Mouse (Mus musculus) kidney, embryonic 15.5 days (tissue): Measurements from ENCODE around the gene Nap1l4. TPM values are rescaled to one million over a fixed set of nuclear protein-coding genes. Genes with fewer than 3 reads are reported as not detected.

ENCODE experiments used
- ATAC-seq: fragments of 200-750 bp; cut with Nextera tagmentation; replicated peaks from 2 replicates; pipeline ENCODE4 v1.8.0; 2017; ENCODE audit warnings: moderate TSS enrichment; ENCODE audit not compliant: low FRiP score
- H3K27ac ChIP-seq: fragments of 300-500 bp; sonication (generic); 2 replicates; pipeline ENCODE4 v1.5.1; 2015; ENCODE audit warnings: mild to moderate bottlenecking, inconsistent platforms
- H3K27me3 ChIP-seq: fragments of 300-500 bp; sonication (generic); 2 replicates; pipeline ENCODE4 v1.6.1; 2015; ENCODE audit warnings: inconsistent platforms
- H3K36me3 ChIP-seq: fragments of 300-500 bp; sonication (generic); 2 replicates; pipeline ENCODE4 v1.6.1; 2015; ENCODE audit warnings: inconsistent platforms
- H3K4me1 ChIP-seq: fragments of 300-500 bp; sonication (generic); 2 replicates; pipeline ENCODE4 v1.6.1; 2015; ENCODE audit warnings: inconsistent platforms
- H3K4me2 ChIP-seq: fragments of 300-500 bp; sonication (generic); 2 replicates; pipeline ENCODE4 v1.6.1; 2015; ENCODE audit warnings: moderate library complexity, mild to moderate bottlenecking, inconsistent platforms
- H3K4me3 ChIP-seq: fragments of 300-500 bp; sonication (generic); replicated peaks from 2 replicates; pipeline ENCODE4 v1.5.1; 2015; ENCODE audit warnings: mild to moderate bottlenecking, inconsistent platforms
- H3K9ac ChIP-seq: fragments of 300-500 bp; sonication (generic); 2 replicates; pipeline ENCODE4 v1.6.1; 2015; ENCODE audit warnings: mild to moderate bottlenecking, inconsistent platforms
- H3K9me3 ChIP-seq: fragments of 300-500 bp; sonication (generic); replicated peaks from 2 replicates; pipeline ENCODE4 v1.6.1; 2016; ENCODE audit warnings: inconsistent platforms
- WGBS: fragments of 180-500 bp; shearing (Covaris S2); methylation state at CpG from one replicate; pipeline ENCODE4 v1.1.7; 2015; ENCODE audit warnings: mixed read lengths; 5-methylcytosine and 5-hydroxymethylcytosine counted together
- polyA plus RNA-seq: library from polyadenylated mRNA; unstranded; fragments of >200 nt; fragmentation: Nextera tagmentation; extraction: Ambion mirVana; gene quantifications from 2 replicates; pipeline ENCODE4 v1.2.1, GENCODE M21; 2015

Nap1l4 gene
- polyA plus RNA-seq, 1 experiment from 2014 or later, result 287 TPM

DNA sequence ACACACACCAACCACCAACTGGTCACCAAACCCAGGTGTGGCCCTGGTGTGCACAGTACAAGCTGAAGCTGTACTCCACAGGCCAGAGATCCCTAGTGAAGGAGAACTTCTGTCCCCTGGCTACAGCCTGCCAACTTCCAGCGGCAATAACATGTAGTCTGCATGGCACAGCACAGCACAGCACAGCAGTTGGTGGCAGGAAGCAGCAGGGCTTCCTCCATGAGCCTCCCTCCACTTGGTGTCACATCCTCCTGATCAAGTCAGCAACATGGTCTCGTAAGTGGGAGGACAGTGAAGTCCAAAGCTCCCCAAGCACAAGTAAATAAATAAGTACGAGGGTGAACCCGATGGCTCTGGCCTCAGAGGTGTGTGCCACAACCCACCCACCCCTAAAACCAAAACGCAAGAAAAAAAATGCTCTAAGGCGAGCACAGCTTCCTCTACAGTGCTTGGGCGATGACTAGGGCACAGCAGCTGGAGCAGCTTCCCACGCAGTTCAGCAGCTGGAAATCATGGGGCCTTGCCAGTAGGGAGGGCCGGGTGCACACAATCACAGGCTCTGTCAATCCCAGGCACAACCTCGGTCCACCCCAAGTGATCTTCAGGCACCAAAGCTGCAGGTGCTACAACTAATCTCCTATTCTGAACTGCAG lies 35.0 kb downstream of the Nap1l4 start:
- WGBS, result 86% methylated on average over 10 of the region's 10 CpGs
- Histone ChIP-seq H3K4me3 (no peak overlapping the region), H3K4me2 (no peak overlapping the region), H3K27me3 (no peaks in the 10 kb centered on the region), H3K27ac (no peak overlapping the region), H3K36me3 (peaks cover 69% of the 10 kb centered on the region), H3K9me3 (no peaks in the 10 kb centered on the region), H3K4me1 (no peaks in the 10 kb centered on the region), H3K9ac (no peak overlapping the region)
- ATAC-seq, result no peak

DNA sequence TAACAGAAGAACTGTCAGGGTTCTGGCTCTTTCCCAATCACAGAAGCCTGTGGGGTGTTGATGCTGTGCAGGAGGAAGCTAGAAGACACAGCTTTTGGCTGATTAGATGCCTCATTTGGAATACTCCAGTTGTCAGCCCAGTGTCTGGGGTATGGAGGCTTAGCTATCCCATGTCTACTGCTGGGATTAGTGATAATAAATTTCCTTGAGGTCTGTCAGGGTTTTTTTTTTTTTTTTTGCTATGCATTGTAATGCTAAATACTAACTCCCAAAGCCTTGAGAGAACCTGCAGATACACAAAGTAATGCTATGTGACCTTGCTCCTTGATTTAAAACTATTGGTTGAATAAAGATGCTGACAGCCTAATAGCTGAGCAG lies 37.6 kb downstream of the Nap1l4 start:
- Histone ChIP-seq H3K4me2 (no peak overlapping the region), H3K27ac (no peak overlapping the region), H3K4me3 (no peak overlapping the region), H3K4me1 (no peaks in the 10 kb centered on the region), H3K9ac (no peak overlapping the region), H3K9me3 (no peaks in the 10 kb centered on the region), H3K27me3 (no peaks in the 10 kb centered on the region), H3K36me3 (peaks cover 44% of the 10 kb centered on the region)
- ATAC-seq, result no peak

DNA sequence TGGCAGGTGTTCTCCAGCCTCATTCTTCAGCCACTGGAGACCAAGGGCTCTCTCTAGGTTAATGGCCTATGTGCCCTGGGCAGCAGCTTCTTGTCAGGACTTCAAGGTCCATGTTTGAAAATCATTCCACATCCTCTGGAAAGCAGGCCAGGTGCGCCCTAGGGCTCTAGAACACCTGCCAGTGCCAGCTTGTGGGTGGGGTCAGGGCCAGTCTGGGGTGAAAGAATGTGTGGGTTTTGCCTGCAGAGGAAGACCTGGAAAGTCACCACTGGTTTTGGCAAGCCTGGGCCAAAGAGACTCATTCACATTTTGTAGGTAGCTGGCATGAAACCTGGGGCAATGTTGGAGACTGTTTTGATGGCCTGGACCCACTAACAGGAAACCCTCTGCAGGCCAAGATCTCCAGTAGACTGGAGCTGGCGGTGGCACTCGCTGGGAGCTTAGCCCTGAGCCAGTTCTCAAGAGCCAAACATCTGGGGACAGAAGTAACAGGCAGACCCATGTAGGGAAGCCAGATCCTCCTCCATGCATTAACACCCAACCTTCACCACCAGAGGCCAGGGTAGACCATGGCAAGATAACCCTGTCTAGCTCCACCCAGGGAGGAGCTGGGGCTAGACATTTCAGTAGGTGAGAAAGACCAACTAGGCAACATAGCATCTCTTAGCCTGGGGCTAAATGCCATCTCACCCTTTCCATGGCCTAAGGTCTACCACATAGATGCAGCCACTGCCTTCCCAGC lies 38.1 kb downstream of the Nap1l4 start:
- peaks cover 38% of the 10 kb centered on the region for H3K36me3 ChIP-seq
- no peak overlapping the region for H3K4me2 ChIP-seq
- H3K27me3 ChIP-seq, result no peaks in the 10 kb centered on the region
- 94% methylated on average over 3 of the region's 3 CpGs for WGBS
- no peak overlapping the region for H3K4me3 ChIP-seq
- H3K9ac ChIP-seq, result no peak overlapping the region
- no peak for ATAC-seq
- H3K4me1 ChIP-seq, result no peaks in the 10 kb centered on the region
- H3K9me3 ChIP-seq, result no peaks in the 10 kb centered on the region
- no peak overlapping the region for H3K27ac ChIP-seq

DNA sequence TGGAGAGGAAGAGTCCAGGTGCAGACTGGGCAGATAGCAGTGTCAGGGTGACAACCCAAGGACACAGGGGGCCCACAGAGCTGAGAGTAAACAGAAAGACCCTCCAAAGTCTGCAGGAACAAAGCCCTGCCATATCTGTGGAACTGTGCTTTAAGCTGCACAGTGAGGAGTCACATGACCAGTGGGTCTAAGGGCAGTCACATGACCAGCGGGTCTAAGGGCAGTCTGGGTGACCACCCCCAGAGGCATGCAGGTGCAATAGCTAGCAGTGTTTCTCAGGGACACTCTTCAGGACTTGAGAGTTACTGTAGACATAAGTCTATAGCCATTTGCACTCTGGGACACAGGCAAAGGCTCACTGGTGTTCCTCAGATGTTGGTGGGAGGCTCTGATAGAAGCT lies 39.3 kb downstream of the Nap1l4 start:
- Histone ChIP-seq H3K4me1 (no peaks in the 10 kb centered on the region), H3K4me2 (no peak overlapping the region), H3K27ac (no peak overlapping the region), H3K9me3 (no peaks in the 10 kb centered on the region), H3K4me3 (no peak overlapping the region), H3K36me3 (peaks cover 26% of the 10 kb centered on the region), H3K9ac (no peak overlapping the region), H3K27me3 (peaks cover 6% of the 10 kb centered on the region; the same call in 1 of the 2 replicates)
- no peak for ATAC-seq
- 79% methylated on average over 1 of the region's 1 CpGs for WGBS

DNA sequence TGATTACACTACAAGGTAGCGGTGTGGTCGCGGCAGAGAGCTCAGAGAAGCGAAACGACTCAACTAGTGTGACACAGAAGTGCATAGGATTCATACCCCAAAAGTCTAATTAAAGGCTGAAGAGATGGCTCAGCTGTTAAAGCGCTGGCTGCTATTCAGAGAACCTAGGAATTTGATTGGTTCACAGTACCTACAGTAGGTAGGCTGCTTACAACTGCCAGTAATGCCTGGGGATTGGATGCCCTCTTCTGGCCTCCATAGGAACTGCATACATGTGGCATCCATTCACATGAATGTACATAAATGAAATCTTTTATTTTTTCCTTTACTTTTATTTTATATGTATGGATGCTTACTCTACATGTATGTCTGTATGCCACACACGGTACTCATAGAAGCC lies 42.2 kb downstream of the Nap1l4 start:
- Histone ChIP-seq H3K4me1 (peaks cover 14% of the 10 kb centered on the region), H3K27me3 (peaks cover 32% of the 10 kb centered on the region), H3K4me3 (no peak overlapping the region), H3K9ac (no peak overlapping the region), H3K9me3 (no peaks in the 10 kb centered on the region), H3K4me2 (no peak overlapping the region), H3K27ac (no peak overlapping the region), H3K36me3 (no peaks in the 10 kb centered on the region)
- ATAC-seq, result no peak
- WGBS, result 36% methylated on average over 7 of the region's 7 CpGs

DNA sequence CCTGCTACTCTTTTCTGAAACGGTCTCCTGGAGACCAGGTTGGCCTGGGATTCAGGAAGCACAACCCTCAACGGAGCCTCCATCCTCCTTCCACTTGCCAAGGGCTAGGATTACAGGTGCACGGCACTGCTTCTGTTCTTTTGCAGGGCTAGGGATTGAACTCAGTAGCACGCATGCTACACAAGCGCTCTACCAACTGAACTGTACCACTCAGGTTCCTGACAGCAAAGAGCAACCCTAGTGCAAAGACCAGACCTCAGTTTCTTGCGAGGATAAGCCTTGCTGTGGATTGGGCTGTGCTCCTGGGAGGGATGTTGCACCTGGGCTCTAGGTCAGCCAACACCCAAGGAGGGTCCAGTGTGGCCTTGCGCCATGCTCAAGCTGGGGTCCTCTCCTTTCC lies 42.6 kb downstream of the Nap1l4 start:
- Histone ChIP-seq H3K9me3 (no peaks in the 10 kb centered on the region), H3K9ac (no peak overlapping the region), H3K27me3 (peaks cover 36% of the 10 kb centered on the region), H3K36me3 (no peaks in the 10 kb centered on the region), H3K4me2 (no peak overlapping the region), H3K4me1 (peaks cover 16% of the 10 kb centered on the region), H3K4me3 (no peak overlapping the region), H3K27ac (no peak overlapping the region)
- no peak for ATAC-seq
- WGBS, result 71% methylated on average over 7 of the region's 7 CpGs

DNA sequence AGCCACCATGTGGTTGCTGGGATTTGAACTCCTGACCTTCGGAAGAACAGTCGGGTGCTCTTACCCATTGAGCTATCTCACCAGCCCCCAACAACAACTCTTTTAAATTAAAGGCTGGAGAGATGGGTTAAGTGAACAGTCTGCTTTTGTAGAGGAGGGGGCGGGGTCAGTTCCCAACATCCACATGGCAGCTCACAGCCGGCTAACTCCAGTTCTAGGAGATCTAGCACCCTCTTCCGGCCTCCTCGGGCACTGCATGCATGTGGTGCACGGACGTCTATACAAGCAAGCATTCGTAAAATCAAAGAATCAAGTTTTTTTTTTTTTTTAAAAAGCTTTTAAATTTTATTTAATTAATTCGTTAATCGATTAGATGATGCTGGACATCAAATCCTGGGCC lies 43.1 kb downstream of the Nap1l4 start:
- Histone ChIP-seq H3K4me2 (no peak overlapping the region), H3K27me3 (peaks cover 41% of the 10 kb centered on the region), H3K9me3 (no peaks in the 10 kb centered on the region), H3K27ac (no peak overlapping the region), H3K36me3 (no peaks in the 10 kb centered on the region), H3K9ac (no peak overlapping the region), H3K4me3 (no peak overlapping the region), H3K4me1 (peaks cover 18% of the 10 kb centered on the region)
- ATAC-seq, result no peak
- WGBS, result 34% methylated on average over 11 of the region's 11 CpGs

DNA sequence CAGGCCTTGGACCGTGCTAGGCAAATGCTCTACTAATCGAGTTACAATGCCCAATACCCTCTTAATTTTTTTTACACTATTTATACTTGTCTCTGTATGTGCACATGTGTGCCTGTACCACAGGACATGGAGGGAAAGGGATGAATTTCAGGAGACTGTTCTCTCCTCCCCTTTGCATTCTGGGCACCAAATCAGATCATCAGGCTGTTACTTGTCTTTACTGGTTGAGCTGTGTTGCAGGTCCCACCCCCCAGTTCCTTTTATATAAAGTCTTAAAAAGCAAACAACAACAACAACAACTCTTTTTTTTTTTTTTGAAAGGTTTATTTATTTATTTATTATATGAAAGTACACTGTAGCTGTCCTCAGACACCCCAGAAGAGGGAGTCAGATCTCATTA lies 43.5 kb downstream of the Nap1l4 start:
- H3K36me3 ChIP-seq, result no peaks in the 10 kb centered on the region
- no peak overlapping the region for H3K27ac ChIP-seq
- peaks cover 45% of the 10 kb centered on the region for H3K27me3 ChIP-seq
- H3K4me2 ChIP-seq, result no peak overlapping the region
- H3K4me1 ChIP-seq, result peaks cover 21% of the 10 kb centered on the region
- ATAC-seq, result no peak
- H3K9ac ChIP-seq, result no peak overlapping the region
- H3K9me3 ChIP-seq, result no peaks in the 10 kb centered on the region
- H3K4me3 ChIP-seq, result no peak overlapping the region
- 92% methylated on average over 2 of the region's 2 CpGs for WGBS

DNA sequence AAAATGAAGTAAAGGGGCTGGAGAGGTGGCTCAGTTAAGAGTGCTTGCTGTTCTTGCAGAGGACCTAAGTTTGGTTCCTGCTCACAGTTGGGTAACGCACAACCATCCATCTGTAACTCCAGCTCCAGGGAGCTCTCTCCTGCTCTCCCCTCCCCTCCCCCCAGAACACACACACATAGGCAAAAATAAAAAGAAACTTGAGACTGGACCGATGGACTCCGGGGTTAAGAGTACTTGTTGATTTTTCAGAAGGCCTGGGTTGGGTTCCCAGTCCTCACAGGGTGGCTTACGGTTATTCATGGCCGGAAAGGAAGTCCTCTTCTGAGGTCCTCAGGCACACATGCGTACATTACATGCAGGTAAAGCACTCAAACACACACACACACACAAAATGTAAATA lies 45.0 kb downstream of the Nap1l4 start:
- Histone ChIP-seq H3K27me3 (peaks cover 59% of the 10 kb centered on the region), H3K4me3 (no peak overlapping the region), H3K27ac (no peak overlapping the region), H3K9ac (no peak overlapping the region), H3K9me3 (no peaks in the 10 kb centered on the region), H3K4me1 (peaks cover 21% of the 10 kb centered on the region), H3K36me3 (no peaks in the 10 kb centered on the region), H3K4me2 (no peak overlapping the region)
- 75% methylated on average over 6 of the region's 6 CpGs for WGBS
- ATAC-seq, result no peak

DNA sequence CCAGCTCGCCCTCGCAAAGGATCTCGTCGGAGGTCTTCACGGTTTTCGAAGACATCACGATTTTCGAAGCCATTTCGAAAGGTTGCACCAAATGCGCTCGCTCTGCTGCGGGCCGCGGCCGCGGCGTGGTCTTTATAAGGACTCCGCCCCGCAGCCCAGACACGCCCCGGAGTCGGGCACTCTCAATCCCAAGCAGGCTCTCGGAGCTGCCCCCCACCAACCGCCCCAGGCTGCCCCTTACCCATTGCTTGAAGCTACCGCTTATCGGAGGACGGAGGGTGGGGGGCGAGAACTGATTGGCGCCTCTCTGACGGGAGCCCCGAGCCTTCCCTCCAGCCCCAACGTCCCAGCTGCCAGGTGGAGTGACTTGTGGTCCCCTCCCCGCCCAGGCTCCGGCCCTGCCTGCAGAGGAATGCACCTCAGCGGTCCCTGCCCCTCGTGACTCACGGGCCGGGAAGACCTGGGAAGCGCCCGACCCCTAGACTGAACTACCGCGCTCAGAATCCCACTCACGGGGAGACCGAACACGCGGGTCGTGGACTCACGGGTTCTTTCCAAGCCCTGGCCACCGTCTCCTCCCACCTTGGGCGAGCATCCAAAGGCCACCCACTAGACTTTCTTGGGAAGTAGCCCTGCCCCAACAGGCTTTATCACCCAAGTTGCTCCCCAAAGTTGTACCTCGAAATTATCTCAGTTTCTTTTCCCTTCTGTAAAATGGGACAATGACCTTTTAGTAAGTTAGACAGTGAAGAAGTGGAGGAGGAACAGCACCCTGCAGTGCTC lies 46.3 kb downstream of the Nap1l4 start, which contains the start of gene Phlda2:
Gene Phlda2 (minus strand): TSS at position 733 of the 783 bp plus-strand sequence.
- WGBS, result 3% methylated on average over 51 of the region's 51 CpGs
- Histone ChIP-seq H3K36me3 (no peaks in the 10 kb centered on the region), H3K4me3 (peak within 1 kb of the TSS; percentile 49), H3K27me3 (peaks cover 60% of the 10 kb centered on the region), H3K4me1 (peaks cover 21% of the 10 kb centered on the region), H3K4me2 (peak within 1 kb of the TSS; percentile 90), H3K9ac (peak within 1 kb of the TSS; percentile 11), H3K9me3 (no peaks in the 10 kb centered on the region), H3K27ac (no peak within 1 kb of the TSS)
- peak; percentile 55; the same call in 1 of the 2 replicates for ATAC-seq

DNA sequence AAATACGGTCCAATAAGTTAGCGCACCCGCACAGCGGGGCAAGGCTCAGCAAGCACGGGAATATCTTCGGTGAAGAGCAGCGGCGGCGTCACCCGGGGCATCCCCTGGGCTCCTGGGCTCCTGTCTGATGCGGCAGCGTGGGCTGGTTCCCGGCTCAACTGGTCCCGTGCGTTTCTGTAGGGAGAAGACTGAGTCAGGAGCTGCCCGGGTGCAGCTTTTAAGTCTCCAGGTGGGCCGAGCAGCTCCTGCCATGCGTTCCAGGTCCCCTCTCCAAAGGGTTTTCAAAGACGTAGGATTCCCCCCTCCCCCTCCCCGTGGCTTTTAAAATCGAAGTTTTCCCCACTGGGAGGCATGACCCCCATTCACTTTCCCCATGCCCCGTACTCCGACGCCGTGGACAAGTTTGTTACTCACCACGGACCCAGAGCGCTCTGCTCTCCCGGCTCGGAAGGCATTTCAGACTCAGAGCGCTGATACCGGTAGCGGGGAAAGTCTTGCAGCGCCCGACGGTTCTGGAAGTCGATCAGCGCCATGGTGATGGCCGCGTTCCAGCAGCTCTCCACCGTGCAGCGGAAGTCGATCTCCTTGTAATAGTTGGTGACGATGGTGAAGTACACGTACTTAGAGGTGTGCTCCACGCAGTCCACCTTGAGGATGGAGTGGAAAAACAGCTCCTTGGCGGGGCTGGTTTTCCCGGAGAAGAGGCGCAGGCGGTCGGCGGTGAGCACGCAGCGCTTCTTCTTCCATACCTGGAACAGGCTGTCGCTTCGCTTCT lies 47.1 kb downstream of the Nap1l4 start:
- no peaks in the 10 kb centered on the region for H3K36me3 ChIP-seq
- WGBS, result 3% methylated on average over 55 of the region's 55 CpGs
- H3K9ac ChIP-seq, result peak overlapping the region; percentile 11
- H3K27ac ChIP-seq, result no peak overlapping the region
- H3K4me3 ChIP-seq, result peak overlapping the region; percentile 49
- H3K4me2 ChIP-seq, result peak overlapping the region; percentile 90
- H3K4me1 ChIP-seq, result peaks cover 21% of the 10 kb centered on the region
- no peaks in the 10 kb centered on the region for H3K9me3 ChIP-seq
- H3K27me3 ChIP-seq, result peaks cover 60% of the 10 kb centered on the region
- ATAC-seq, result peak; percentile 9; the same call in 1 of the 2 replicates
